Mouse (Mus musculus): Measurements from ENCODE around the gene Hdac5.

The Hdac5 gene

DNA sequence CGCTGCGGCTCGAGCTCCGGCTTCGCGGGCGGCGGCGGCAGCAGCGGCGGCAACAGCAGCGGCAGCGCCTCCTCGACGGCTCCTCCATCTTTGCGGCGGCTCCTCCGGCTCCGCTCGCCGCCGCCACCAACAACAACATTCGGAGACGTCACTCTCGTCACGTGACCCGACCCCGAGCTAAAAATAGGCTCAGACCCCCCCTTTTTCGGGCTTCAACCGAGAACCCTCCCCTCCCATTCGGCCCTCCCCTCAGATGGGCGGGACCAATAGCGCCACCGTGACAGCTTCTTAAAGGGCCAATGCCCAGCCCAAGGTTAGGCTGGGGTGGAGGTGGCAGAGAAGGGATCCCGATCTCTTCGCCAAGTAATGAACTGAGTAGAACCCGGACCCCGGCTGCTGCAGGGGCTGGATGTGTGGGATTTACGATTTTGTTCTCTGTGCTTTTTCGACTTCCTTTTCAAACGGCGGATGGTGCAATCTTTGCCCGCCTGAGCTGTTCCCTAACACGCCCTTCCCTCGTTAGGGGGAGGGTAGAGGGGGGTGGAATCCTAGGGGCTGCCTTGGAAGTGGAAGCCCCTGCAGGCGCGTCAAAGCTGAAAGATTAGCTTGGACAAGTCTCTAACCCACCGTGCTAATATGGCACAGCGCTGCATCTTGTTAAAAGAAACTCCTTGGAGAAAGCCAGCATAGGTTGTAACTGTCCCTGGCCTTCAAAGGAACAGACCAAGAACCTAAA is at the start of gene Hdac5:
Hdac5 (minus strand) TSS at position 161 of the 736 bp plus-strand sequence.
- DNase-seq = peak; percentile 99

DNA sequence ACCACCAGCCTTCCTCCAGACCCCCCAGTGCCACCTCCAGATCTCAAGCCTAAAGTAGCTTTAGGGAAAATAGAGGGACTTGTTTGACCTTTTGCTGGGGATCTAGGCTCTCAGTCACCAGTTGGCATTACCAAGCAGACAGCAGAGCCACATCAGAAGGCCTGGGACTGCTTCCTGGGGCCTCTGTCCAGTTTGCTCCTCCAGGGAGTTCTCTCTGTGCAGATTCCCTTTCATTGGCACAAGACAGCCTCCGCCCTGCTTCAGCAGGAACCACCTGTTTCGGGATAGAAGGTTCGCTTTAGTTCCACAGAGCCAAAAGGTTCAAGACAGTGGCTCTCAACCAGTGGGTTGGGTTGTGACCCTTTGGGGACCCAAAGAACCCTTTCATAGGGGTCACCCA is 49.6 kb upstream of the Hdac5 start:
- DNase-seq = no peak

DNA sequence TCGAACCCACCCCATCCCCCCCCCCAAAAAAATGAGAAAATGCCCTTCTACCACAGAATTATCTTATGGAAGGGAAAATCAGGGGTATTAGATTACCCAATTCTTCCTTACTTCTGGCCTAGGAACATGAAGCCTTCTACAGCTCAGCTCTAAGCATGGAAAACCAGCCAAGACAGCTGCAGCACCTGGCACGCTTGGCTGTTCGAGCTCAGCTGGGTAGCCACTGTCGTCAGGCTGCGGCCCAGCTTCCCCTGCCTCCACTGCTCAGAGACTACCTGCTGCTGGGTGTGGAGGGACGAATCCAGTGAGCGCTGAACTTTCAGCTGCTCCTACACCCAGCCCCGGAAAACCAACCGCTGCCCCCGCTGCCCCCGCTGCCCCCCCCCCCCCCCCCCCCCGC is 47.8 kb upstream of the Hdac5 start:
- DNase-seq = no peak

DNA sequence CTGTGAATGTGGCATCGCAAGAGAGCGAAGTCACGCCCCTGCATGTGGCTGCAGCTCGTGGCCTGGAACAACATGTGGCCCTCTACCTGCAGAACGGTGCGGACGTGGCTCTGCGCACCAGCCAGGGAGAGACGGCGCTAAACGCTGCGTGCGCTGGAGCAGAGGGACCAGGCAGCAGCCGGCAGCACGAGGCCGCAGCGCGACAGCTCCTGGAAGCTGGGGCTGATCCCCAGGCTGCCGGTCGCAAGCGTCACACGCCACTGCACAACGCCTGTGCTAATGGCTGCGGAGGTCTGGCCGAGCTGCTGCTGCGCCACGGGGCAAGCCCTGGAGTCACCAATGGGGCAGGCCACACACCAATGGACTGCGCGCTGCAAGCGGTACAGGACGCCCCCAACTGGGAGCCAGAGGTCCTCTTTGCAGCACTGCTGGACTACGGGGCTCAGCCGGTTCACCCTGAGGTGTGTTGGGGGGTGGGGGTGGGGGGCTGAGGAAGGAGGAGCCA is 46.5 kb upstream of the Hdac5 start:
- DNase-seq = no peak

DNA sequence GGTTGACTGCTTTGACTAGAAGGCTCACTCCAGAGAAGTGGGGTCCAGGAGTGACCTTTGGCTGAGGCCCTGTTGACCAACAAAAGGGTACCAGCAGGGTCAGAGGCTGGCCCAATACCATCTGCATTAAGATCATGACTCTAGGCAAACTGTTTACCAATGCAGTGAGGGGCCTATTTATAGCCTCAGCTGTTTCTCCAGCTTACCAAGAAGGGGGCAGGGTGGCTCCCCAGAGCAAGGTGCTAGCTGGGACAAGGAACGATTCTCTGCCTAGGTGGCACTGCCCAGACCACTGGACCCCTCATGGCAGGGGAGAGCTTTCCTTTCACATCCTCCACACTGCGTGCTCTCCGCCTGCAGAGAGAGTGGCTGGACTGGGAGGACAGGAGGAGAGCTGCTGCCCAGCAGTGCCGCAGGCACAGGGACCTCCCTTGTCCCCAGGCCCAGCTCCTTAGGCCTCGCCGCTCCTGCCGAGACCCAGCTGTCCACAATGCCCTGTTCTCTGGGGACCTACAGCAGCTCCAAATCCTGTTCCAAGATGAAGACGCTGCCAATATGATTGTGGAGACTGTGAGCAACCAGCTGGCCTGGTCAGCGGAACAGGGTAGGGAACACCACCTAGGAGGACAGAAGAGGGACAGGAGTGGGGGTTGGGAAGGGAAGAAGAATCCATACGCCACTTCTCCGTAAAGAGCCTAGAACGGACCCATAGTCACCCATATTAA is 38.7 kb upstream of the Hdac5 start, which contains the start of gene Asb16:
Asb16 (plus strand) TSS at position 224 of the 725 bp plus-strand sequence.
- no peak for DNase-seq

DNA sequence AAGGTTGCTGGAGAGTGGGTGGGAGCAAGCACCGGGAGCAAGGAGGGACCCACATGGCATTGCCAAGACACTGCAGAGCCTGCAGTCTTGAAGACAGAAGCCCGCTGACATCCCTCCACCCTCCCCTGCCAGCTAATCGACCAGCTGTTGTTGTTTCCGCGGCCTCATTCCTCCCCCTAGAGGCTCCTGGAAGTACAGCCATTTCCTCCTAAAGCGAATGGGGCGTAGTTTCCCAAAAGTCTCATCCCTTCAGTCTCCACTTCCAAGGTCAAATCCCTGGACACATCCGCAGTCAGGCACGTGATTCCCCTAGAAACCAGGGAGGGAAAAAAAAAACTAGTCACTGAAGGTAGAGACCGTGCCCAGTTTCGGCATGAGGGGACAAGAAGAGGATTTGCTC is 37.5 kb upstream of the Hdac5 start:
- peak; percentile 80 for DNase-seq

DNA sequence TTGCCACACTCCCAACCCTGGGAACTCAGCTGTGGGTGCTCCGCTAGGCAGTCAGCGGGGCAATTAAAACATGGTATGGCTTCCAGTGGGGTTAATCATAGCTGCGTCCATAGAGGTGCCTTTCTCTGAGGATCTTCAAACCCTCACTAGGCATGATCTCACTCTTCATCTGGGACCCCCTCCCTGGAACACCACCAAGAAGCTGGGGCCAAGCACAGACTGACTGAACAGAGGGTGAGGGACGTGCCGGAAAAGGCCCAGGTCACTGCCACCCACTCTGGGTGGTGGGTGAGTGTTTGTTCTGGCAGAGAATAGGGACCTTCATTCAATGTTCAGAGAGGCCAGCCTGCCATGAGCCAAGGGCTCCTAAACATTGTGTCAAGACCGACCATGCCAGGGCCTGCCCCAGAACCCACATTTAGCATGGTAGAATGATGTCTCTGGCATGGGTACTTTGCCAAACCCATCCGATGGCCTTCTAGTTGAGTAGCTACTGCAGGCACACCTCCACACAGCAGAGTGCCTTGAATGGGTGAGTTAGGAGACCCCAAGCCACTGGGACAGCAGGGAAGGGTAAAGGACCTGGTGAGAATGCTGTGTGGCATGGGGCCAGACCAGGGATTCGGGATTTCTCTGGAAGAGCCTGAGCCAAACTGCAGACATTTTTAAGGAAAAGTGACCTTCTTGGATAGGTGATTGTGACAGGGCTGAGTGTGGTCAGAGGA is 36.8 kb upstream of the Hdac5 start:
- DNase-seq = no peak

DNA sequence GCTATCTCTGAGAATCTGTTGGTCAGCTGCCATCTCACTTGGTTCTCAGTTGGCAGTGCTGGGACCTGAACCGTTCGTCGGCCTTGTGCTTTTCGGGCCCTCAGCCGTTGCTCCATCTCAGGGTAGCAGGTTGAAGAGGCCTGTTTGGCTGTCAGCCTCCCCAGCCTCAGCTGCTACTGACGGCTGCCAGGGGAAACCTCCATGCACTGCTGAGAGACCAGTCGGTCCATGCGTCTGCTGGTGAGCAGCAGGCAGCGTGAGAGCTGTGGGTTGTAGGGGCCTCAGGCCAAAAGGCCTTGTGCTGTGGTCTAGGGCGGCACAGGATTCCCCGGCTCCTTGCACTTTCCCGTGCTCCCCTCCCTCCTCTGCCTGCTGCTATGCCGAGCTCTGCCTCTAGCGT is 35.9 kb upstream of the Hdac5 start:
- DNase-seq = peak; percentile 63

DNA sequence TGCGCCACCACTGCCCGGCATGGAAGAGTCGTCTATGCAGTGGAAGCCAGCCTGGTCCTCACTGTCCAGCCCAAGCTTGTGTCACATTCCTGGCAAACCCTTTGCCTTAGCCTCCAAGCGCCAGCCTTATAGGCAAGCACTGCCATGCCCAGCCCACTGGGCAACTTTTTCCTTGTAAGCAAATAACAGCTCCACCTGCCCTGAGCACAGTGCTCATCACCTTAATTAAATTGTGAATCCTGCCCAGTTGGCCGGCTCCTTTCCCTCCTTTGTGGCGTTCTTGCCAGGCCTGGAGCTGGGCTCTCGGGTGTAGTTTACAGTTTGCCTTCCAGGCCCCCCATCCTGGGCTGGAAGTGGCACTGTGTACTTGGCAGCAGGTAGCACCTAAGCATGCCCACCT is 33.2 kb upstream of the Hdac5 start:
- DNase-seq = no peak

DNA sequence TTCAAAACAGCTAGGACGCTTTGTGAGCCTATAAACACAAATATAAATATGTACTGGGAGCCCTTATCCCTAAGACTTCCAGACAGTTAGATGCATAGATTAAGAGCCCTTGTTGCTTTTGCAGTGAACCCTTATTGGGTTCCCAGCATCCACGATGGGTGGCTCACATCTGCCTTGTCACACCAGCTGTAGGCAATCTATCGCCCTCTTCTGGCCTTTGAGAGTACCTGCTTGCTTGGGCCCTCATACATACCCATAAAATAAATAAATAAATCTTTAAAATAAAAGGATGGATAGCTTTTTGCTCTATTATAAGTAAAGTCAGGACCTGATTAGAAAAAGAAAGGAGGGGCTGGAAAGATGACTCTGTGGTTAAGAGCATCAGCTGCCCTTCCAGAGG is 28.6 kb upstream of the Hdac5 start:
- no peak for DNase-seq

DNA sequence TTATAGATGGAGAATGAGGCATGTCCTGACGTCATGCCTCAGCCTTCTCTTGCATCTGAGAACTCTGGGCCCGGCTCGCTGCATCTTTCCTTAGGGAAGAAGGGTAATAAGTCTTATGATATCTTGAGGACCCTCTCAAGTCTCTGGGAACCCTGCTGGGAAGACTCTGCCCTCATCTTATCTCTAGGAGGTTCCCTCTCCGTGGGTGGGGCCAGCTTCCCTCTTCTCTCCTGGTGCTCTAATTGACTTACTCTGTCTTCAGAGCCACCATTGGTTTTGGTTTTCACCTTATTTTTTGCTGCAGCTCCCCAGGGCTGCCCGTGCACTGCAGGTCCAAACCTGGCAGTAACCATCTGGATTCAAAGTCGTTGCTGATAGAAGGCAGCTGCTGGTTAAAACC is 28.1 kb upstream of the Hdac5 start:
- no peak for DNase-seq

DNA sequence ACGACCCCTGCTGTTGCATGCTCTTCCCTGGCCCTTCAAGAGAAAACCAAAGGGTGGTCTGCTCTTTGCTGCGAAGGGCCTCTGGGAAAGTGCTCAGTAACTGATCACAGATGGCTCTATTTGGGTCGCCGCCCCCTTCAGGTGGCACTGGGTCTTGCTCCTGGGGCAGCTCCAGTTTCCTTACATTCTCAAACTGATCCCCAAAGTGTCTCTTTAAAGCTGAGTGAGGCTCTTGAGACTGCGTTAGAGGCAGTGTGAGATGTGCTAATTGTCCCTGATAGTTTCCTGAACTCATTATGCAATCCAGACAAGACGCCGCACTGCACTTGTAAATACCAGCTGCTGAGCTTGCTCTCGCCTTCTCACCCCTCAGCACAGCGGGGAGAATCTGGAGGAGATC is 27.5 kb upstream of the Hdac5 start:
- DNase-seq = no peak

DNA sequence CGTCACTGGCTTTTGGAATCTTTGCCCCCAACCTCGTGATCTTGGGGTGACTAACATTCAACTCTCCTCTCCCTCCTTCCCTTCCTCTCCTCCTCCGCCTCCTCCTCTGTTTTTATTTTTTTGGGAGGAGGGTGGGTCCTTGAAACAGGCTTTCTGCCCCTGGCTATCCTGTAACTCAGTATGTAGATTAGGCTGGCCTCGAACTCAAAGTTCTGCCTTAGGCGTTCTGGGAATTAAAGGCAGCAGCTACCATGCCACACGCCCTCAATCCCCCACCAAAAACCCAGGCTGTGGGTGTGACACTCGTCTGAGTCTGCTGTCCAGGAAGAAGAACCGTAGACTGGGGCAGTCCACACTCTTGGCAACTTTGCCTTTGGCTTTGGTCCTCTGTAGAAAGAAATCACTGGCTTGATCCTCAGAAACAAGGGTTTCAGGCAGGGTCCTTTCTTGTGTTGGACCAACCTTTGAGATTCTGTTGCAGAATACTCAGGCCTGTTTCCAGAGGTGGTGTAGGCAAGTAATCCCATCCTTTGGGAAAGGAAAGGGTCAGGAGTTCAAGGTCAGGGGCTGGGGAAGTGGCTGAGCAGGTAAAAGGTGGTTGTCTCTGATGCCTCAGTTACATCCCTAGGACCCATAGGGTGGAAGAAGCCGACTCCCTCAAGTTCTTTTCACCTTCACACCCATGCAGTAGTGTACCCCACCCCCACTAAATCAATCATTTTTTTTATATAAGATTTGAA is 19.6 kb upstream of the Hdac5 start:
- no peak for DNase-seq

DNA sequence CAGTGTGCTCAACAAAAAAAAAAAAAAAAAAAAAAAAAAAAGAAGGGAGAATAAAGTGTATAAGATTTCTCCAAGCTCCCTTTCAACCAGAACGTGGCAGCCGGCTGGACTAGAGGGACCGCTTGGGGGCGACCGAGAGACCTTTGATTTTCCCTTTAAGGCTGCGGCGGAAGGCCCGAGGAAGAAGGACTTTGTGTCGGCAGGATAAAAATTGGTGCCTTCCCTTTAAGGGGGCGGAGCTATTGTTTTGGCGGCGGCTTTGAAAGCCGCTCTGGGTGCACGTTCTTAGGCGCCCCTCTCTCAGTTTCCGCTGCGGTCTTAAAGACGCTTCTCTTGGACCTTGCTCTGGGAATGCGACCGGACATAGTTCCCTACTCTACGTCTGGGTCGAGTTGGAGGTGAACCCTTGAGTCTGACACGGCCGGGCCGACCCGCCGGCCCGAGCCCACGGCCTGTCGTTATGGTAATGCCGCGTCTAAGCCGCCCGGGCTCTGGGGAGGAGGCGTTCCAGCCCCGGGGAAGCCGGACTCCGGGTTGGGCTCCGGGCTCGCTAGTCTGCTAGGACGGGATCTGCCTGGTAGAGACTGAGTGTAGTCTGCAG is 18.8 kb upstream of the Hdac5 start, which contains the start of gene BC030867:
BC030867 (plus strand) TSS at position 253 of the 601 bp plus-strand sequence.
- peak; percentile 93 for DNase-seq

DNA sequence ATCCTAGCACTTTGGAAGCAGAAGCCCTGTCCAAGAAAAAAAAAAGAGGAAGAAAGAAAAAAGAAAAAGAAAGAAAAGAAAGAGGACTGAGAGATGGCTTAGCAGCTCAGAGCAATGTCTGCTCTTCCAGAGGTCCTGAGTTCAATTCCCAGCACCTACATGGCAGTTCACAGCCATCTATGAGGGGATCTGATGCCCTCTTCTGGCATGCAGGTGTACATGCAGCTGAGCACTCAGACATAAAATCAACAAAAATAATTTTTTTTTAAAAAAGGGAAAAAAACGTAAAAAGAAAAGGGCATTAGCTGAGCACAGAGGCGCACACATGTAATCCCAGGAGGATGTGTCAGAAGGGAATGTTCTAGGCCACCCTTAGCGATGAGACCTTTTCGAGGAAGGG is 16.9 kb upstream of the Hdac5 start:
- no peak for DNase-seq

DNA sequence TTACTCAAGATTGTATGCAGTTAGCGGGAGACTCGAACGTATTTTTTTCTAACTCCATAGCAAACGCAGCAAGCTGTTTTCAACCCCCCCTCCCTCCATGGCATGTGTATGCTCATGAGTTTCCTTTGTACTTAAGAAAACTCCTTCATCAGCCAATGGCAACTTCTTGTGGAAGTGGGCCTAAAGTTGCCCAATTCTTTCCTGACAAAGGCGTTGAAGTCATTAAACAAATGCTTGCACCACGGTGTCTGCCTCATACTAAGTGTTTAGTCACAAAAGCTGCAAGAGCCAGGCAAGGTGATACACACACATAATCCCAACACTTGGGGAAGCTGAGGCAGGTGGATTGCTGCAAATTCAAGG is 16.3 kb upstream of the Hdac5 start:
- no peak for DNase-seq

DNA sequence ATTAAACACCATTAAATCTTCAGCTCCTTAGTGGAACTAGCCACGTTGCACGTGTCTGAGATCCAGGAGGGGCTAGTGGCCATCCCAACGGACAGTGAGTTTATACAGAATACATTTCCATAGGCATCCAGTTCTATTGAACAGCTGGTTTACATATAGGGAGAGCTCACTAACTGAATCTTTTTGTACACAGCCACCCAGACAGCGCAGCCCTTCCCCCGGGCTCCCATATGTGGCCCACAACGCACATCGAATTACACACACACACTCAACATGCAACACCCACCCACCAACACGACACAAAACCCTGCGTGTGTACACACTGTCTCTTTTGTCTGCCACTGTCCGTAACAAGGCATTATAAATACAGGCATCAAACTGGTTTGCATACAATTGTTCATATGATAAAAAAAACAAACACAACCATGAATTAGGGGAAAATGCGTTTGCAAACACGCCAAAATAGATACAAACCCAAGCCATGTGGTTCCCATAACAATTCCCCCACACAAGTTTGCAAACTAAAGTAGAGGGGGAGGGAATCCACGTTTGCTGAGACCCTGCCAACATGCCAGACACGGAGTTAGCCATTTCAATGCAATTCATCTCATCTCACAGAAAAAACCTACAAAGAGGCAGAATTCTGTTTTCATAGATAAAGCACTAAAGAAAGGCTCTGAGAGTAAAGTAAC is 15.8 kb upstream of the Hdac5 start:
- DNase-seq = no peak

DNA sequence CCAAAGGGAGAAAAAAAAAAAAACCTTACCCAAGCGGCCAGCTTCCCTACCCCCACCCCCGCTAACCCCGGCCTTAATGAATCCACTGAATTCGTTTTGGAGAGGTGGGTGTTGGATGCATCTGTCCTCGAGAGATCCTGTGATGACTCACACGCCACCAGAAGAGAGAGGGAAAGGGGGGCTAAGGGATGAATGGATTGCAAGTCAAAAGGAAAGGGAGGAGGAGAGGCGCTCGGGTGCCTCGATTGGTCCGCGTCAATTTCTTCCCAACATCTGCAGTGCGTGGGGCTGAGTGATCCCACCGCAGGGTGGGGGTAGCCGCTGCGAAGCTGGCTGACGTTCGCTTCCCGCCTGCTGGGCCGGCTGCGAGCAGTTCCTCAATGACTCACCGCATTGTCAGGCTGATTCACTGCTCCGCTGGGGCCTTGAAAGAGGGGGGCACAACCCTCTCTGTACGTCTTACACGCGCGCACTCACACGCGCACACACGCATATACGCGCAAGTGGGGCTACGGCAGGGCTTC is 15.0 kb upstream of the Hdac5 start:
- DNase-seq = peak; percentile 68

DNA sequence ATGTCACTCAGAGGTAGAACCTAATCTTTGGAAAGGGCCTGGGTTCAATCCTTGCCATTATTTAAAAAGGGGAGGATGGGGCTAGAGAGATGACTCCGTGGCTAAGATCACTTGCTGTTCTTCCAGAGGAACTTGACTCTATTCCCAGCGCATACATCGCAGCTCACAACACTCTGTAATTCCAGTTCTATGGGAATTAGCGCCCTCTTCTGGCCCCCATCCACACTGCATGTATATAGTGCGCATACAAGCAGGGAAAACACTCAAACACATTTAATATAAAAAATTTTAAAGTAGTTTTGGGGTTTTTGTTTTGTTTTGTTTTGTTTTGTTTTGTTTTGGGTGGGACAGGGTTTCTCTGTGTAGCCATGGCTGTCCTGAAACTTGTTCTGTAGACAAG is 11.9 kb upstream of the Hdac5 start:
- DNase-seq = no peak

DNA sequence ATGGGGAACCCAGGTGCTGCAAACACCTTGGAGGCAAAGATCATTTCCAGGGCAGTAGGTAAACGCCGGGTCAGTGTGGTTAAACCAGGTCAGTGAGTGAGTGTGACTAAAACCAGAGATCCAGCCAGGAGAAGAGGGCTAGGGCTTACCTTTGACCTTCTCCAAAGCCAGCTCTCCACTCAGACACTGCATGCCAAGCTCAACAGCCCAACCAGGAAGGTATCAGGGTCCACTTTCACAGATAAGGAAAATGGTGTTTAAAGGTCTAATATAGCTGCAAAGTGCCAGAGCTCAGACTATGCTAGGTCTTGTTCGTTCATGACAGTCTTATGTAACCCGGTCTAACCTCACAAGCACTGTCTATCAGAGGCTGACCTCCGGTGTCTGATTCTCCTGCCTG is 11.3 kb upstream of the Hdac5 start:
- DNase-seq = no peak

DNA sequence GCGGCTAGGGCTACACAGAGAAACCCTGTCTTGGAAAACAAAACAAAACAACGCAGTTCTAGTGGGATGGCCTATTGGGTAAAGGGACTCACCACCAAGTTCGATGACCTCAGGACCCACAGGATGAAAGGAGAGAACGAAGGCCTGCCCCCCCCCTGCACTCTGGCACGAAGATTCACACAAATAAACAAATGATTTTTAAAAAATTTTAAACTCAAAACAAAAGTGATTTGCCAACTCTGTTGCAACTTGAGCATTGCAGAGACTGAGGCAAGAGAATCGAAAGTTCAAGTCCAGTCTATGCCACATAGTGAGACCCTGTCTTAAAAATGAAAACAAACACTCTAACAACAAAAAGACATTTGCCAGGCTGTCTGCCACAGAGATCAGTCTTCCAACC is 10.7 kb upstream of the Hdac5 start:
- no peak for DNase-seq

DNA sequence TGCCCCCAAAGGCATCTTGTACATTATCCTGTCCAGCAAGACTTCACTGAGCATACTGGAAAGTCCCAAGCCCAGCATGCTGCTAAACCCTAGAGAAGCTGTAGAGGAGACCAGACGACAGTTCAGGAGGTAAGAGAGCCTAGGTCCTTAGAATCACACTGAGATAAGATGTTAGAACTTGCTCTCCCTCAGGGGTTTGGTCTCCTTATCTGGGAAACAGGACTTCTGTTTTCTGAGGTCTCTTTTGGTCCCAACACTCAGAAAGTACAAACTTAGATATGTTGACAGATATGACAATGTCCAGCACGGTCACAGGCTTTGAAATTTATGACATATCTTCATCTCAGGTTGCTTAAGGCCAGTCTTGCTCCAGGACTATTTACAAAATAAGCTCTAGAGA is 6.1 kb upstream of the Hdac5 start:
- DNase-seq = no peak
